Mouse (Mus musculus) embryonic fibroblast, embryonic 13.5 days (primary cell): ENCODE results near the gene Rnft2.

Source experiments
- CTCF ChIP-seq: IDR thresholded peaks from 2 replicates; pipeline ENCODE4 v1.5.1; 2011; ENCODE audit warnings: mild to moderate bottlenecking, control low read depth, low read length, moderate library complexity, borderline replicate concordance; ENCODE audit not compliant: insufficient read depth
- POLR2A ChIP-seq: IDR thresholded peaks from 2 replicates; pipeline ENCODE4 v1.6.1; 2011; ENCODE audit warnings: low read depth, mild to moderate bottlenecking, control low read depth, low read length, moderate library complexity

GRCm38 (mm10) chr5:118260642-118261041 is 15.7 kb upstream of the Rnft2 start:
- no peak for TF ChIP-seq CTCF
- TF ChIP-seq POLR2A, result no peak
